Mouse (Mus musculus) ovary, postnatal 36 days (tissue): Measurements from ENCODE around the gene Msgn1.
A peak's percentile ranks its signal among the peaks of the same experiment; 100 is the strongest.

Source experiments
- DNase-seq: peaks from one replicate; pipeline ENCODE4 v3.0.0; 2022; ENCODE audit warnings: low spot score, mixed read lengths

The Msgn1 gene

GRCm38 (mm10) chr12:11208872-11209271 lies at the start of gene Msgn1:
Msgn1 (minus strand) TSS chr12:11208972.
- DNase-seq = no peak

GRCm38 (mm10) chr12:11250322-11250721 lies 41.5 kb upstream of the Msgn1 start:
- no peak for DNase-seq

GRCm38 (mm10) chr12:11247460-11247859 lies 38.7 kb upstream of the Msgn1 start:
- no peak for DNase-seq

GRCm38 (mm10) chr12:11235996-11236395 lies 27.2 kb upstream of the Msgn1 start:
- no peak for DNase-seq

- DNase-seq = no peak
Observed at GRCm38 (mm10) chr12:11230267-11230666, 21.5 kb upstream of the Msgn1 start.

GRCm38 (mm10) chr12:11226529-11227268 lies 17.9 kb upstream of the Msgn1 start:
- no peak for DNase-seq

- DNase-seq = no peak
Observed at GRCm38 (mm10) chr12:11226123-11226522, 17.4 kb upstream of the Msgn1 start.

- no peak for DNase-seq
Observed at GRCm38 (mm10) chr12:11224722-11225121, 15.9 kb upstream of the Msgn1 start.

- peak; percentile 10 for DNase-seq
Observed at GRCm38 (mm10) chr12:11223090-11223489, 14.3 kb upstream of the Msgn1 start.

- no peak for DNase-seq
Observed at GRCm38 (mm10) chr12:11222566-11222965, 13.8 kb upstream of the Msgn1 start.

- DNase-seq = peak; percentile 12
Observed at GRCm38 (mm10) chr12:11221524-11222330, 13.0 kb upstream of the Msgn1 start.

- no peak for DNase-seq
Observed at GRCm38 (mm10) chr12:11217726-11218250, 9.0 kb upstream of the Msgn1 start.

- no peak for DNase-seq
Observed at GRCm38 (mm10) chr12:11216454-11216853, 7.7 kb upstream of the Msgn1 start.

- no peak for DNase-seq
Observed at GRCm38 (mm10) chr12:11215555-11215954, 6.8 kb upstream of the Msgn1 start.

- no peak for DNase-seq
Observed at GRCm38 (mm10) chr12:11214776-11215175, 6.0 kb upstream of the Msgn1 start.

GRCm38 (mm10) chr12:11212881-11213280 lies 4.1 kb upstream of the Msgn1 start:
- DNase-seq = no peak

GRCm38 (mm10) chr12:11210361-11210760 lies 1.6 kb upstream of the Msgn1 start:
- no peak for DNase-seq

GRCm38 (mm10) chr12:11209636-11210035 lies 864 bp upstream of the Msgn1 start:
- no peak for DNase-seq

- DNase-seq = no peak
Observed at GRCm38 (mm10) chr12:11206321-11206720, 2.5 kb downstream of the Msgn1 start.

GRCm38 (mm10) chr12:11203694-11204665 lies 4.8 kb downstream of the Msgn1 start:
- DNase-seq = peak; percentile 49

- DNase-seq = no peak
Observed at GRCm38 (mm10) chr12:11202476-11202875, 6.3 kb downstream of the Msgn1 start.

GRCm38 (mm10) chr12:11200711-11201110 lies 8.1 kb downstream of the Msgn1 start:
- no peak for DNase-seq
